Mouse (Mus musculus) embryonic facial prominence, embryonic 10.5 days (tissue): ENCODE results near the gene Il15ra. TPM values are rescaled to one million over a fixed set of nuclear protein-coding genes. Genes with fewer than 3 reads are reported as not detected.

ENCODE experiments used
- DNase-seq: peaks from one replicate; pipeline ENCODE4 v3.0.0-alpha.2; 2017; ENCODE audit warnings: low spot score
- H3K27ac ChIP-seq: fragments of 300-500 bp; sonication (generic); replicated peaks from 2 replicates; pipeline ENCODE4 v1.5.1; 2016; ENCODE audit warnings: mild to moderate bottlenecking
- H3K27me3 ChIP-seq: fragments of 300-500 bp; sonication (generic); replicated peaks from 2 replicates; pipeline ENCODE4 v1.6.1; 2016; ENCODE audit warnings: low read depth, mild to moderate bottlenecking; ENCODE audit not compliant: poor library complexity, severe bottlenecking
- H3K36me3 ChIP-seq: fragments of 300-500 bp; sonication (generic); replicated peaks from 2 replicates; pipeline ENCODE4 v1.6.1; 2016; ENCODE audit warnings: mild to moderate bottlenecking, moderate library complexity
- H3K4me1 ChIP-seq: fragments of 300-500 bp; sonication (generic); 2 replicates; pipeline ENCODE4 v1.6.1; 2016
- H3K4me3 ChIP-seq: fragments of 300-500 bp; sonication (generic); 2 replicates; pipeline ENCODE4 v1.5.1; 2016; ENCODE audit warnings: mild to moderate bottlenecking, moderate library complexity
- H3K9me3 ChIP-seq: fragments of 300-500 bp; sonication (generic); 2 replicates; pipeline ENCODE4 v1.6.1; 2016; ENCODE audit warnings: mild to moderate bottlenecking
- WGBS: fragments of 180-500 bp; shearing (Covaris S2); methylation state at CpG from one replicate; pipeline ENCODE4 v1.1.7; 2016; 5-methylcytosine and 5-hydroxymethylcytosine counted together
- polyA plus RNA-seq: library from polyadenylated mRNA; unstranded; fragments of >200 nt; fragmentation: Nextera tagmentation; extraction: Ambion mirVana; gene quantifications from 2 replicates; pipeline ENCODE4 v1.2.1, GENCODE M21; 2016

The Il15ra gene
- polyA plus RNA-seq = 0.41 and 0.57 TPM in 2 replicates

- WGBS = under 1% methylated on average over 37 of the region's 37 CpGs
- Histone ChIP-seq H3K4me3 (peak within 1 kb of the TSS; percentile 65), H3K36me3 (no peaks in the 10 kb centered on the region), H3K27ac (peak within 1 kb of the TSS; percentile 57), H3K27me3 (peaks cover 54% of the 10 kb centered on the region), H3K9me3 (no peaks in the 10 kb centered on the region), H3K4me1 (peaks cover 15% of the 10 kb centered on the region)
- peak; percentile 50 for DNase-seq
Measured at GRCm38 (mm10) chr2:11705201-11706025, at the start of gene Il15ra. Il15ra (plus strand) TSS chr2:11705290.

GRCm38 (mm10) chr2:11657581-11657980 is 47.5 kb upstream of the Il15ra start:
- Histone ChIP-seq H3K27me3 (no peaks in the 10 kb centered on the region), H3K27ac (no peak overlapping the region), H3K4me3 (no peak overlapping the region), H3K9me3 (no peaks in the 10 kb centered on the region), H3K4me1 (no peaks in the 10 kb centered on the region), H3K36me3 (no peaks in the 10 kb centered on the region)
- no peak for DNase-seq
- WGBS = 92% methylated on average over 2 of the region's 2 CpGs

- no peak overlapping the region for H3K27ac ChIP-seq
- no peak overlapping the region for H3K4me3 ChIP-seq
- no peaks in the 10 kb centered on the region for H3K27me3 ChIP-seq
- WGBS = 56% methylated on average over 2 of the region's 2 CpGs
- no peaks in the 10 kb centered on the region for H3K36me3 ChIP-seq
- H3K4me1 ChIP-seq = no peaks in the 10 kb centered on the region
- H3K9me3 ChIP-seq = no peaks in the 10 kb centered on the region
- DNase-seq = no peak
Measured at GRCm38 (mm10) chr2:11659263-11659662, 45.8 kb upstream of the Il15ra start.

GRCm38 (mm10) chr2:11662143-11662906 is 42.8 kb upstream of the Il15ra start:
- H3K27ac ChIP-seq = no peak overlapping the region
- no peaks in the 10 kb centered on the region for H3K9me3 ChIP-seq
- H3K36me3 ChIP-seq = no peaks in the 10 kb centered on the region
- WGBS = 84% methylated on average over 6 of the region's 6 CpGs
- H3K27me3 ChIP-seq = no peaks in the 10 kb centered on the region
- no peak overlapping the region for H3K4me3 ChIP-seq
- no peaks in the 10 kb centered on the region for H3K4me1 ChIP-seq
- no peak for DNase-seq

GRCm38 (mm10) chr2:11662907-11663230 is 42.2 kb upstream of the Il15ra start:
- Histone ChIP-seq H3K4me1 (no peaks in the 10 kb centered on the region), H3K27me3 (no peaks in the 10 kb centered on the region)
- 90% methylated on average over 1 of the region's 1 CpGs for WGBS

GRCm38 (mm10) chr2:11663961-11664360 is 41.1 kb upstream of the Il15ra start:
- H3K27me3 ChIP-seq = no peaks in the 10 kb centered on the region
- H3K36me3 ChIP-seq = no peaks in the 10 kb centered on the region
- no peaks in the 10 kb centered on the region for H3K4me1 ChIP-seq
- DNase-seq = peak; percentile 76
- no peaks in the 10 kb centered on the region for H3K9me3 ChIP-seq
- H3K27ac ChIP-seq = no peak overlapping the region
- peak overlapping the region; percentile 25 for H3K4me3 ChIP-seq
- WGBS = 5% methylated on average over 10 of the region's 10 CpGs

More at GRCm38 (mm10) chr2:11662907-11663230, 42.2 kb upstream of the Il15ra start:
- Histone ChIP-seq H3K27ac (no peak overlapping the region), H3K9me3 (no peaks in the 10 kb centered on the region), H3K36me3 (no peaks in the 10 kb centered on the region), H3K4me3 (no peak overlapping the region)
- DNase-seq = no peak

- Histone ChIP-seq H3K9me3 (no peaks in the 10 kb centered on the region), H3K4me3 (peak overlapping the region; percentile 25), H3K36me3 (no peaks in the 10 kb centered on the region), H3K27ac (no peak overlapping the region), H3K27me3 (no peaks in the 10 kb centered on the region), H3K4me1 (no peaks in the 10 kb centered on the region)
- no peak for DNase-seq
- 46% methylated on average over 6 of the region's 6 CpGs for WGBS
Measured at GRCm38 (mm10) chr2:11664367-11664766, 40.7 kb upstream of the Il15ra start.

- Histone ChIP-seq H3K36me3 (no peaks in the 10 kb centered on the region), H3K9me3 (no peaks in the 10 kb centered on the region), H3K4me3 (no peak overlapping the region), H3K27ac (no peak overlapping the region), H3K4me1 (no peaks in the 10 kb centered on the region), H3K27me3 (no peaks in the 10 kb centered on the region)
- no peak for DNase-seq
- WGBS = 90% methylated on average over 4 of the region's 4 CpGs
Measured at GRCm38 (mm10) chr2:11664806-11665205, 40.3 kb upstream of the Il15ra start.

GRCm38 (mm10) chr2:11665326-11665725 is 39.8 kb upstream of the Il15ra start:
- 86% methylated on average over 3 of the region's 3 CpGs for WGBS
- Histone ChIP-seq H3K9me3 (no peaks in the 10 kb centered on the region), H3K27ac (no peak overlapping the region), H3K27me3 (no peaks in the 10 kb centered on the region), H3K4me1 (no peaks in the 10 kb centered on the region), H3K36me3 (no peaks in the 10 kb centered on the region), H3K4me3 (no peak overlapping the region)
- DNase-seq = no peak

- Histone ChIP-seq H3K27ac (no peak overlapping the region), H3K27me3 (no peaks in the 10 kb centered on the region), H3K36me3 (no peaks in the 10 kb centered on the region), H3K4me3 (no peak overlapping the region), H3K4me1 (no peaks in the 10 kb centered on the region), H3K9me3 (no peaks in the 10 kb centered on the region)
- WGBS = 23% methylated on average over 3 of the region's 3 CpGs
- DNase-seq = no peak
Measured at GRCm38 (mm10) chr2:11672144-11672543, 32.9 kb upstream of the Il15ra start.

GRCm38 (mm10) chr2:11679626-11680025 is 25.5 kb upstream of the Il15ra start:
- no peak overlapping the region for H3K27ac ChIP-seq
- no peak overlapping the region for H3K4me3 ChIP-seq
- no peaks in the 10 kb centered on the region for H3K4me1 ChIP-seq
- no peak for DNase-seq
- H3K9me3 ChIP-seq = no peaks in the 10 kb centered on the region
- no peaks in the 10 kb centered on the region for H3K27me3 ChIP-seq
- H3K36me3 ChIP-seq = no peaks in the 10 kb centered on the region
- WGBS = 77% methylated on average over 7 of the region's 7 CpGs

- no peaks in the 10 kb centered on the region for H3K27me3 ChIP-seq
- no peaks in the 10 kb centered on the region for H3K9me3 ChIP-seq
- no peak overlapping the region for H3K4me3 ChIP-seq
- no peak overlapping the region for H3K27ac ChIP-seq
- H3K36me3 ChIP-seq = no peaks in the 10 kb centered on the region
- no peak for DNase-seq
- H3K4me1 ChIP-seq = no peaks in the 10 kb centered on the region
- 60% methylated on average over 4 of the region's 4 CpGs for WGBS
Measured at GRCm38 (mm10) chr2:11682712-11683111, 22.4 kb upstream of the Il15ra start.

- H3K27ac ChIP-seq = no peak overlapping the region
- 83% methylated on average over 4 of the region's 4 CpGs for WGBS
- no peak for DNase-seq
Measured at GRCm38 (mm10) chr2:11686512-11686911, 18.6 kb upstream of the Il15ra start.

More at GRCm38 (mm10) chr2:11686512-11686911, 18.6 kb upstream of the Il15ra start:
- Histone ChIP-seq H3K27me3 (no peaks in the 10 kb centered on the region), H3K4me3 (no peak overlapping the region), H3K9me3 (no peaks in the 10 kb centered on the region), H3K4me1 (no peaks in the 10 kb centered on the region), H3K36me3 (no peaks in the 10 kb centered on the region)
